Mouse (Mus musculus) liver, adult 2 months (tissue): ENCODE measurements at regions not wholly inside any gene's neighbourhood (a gene's known extent, or its start where the extent isn't known, plus 50 kb on each side); places are given as distances from the start of the nearest gene placed in this dataset.

Experiments
- CTCF ChIP-seq: fragments of 200-500 bp; IDR thresholded peaks from 2 replicates; pipeline ENCODE4 v1.5.1; 2011; ENCODE audit warnings: low read depth, low read length, control low read depth
- POLR2A ChIP-seq: fragments of 200-500 bp; IDR thresholded peaks from 2 replicates; pipeline ENCODE4 v1.6.1; 2011; ENCODE audit warnings: low read length, control low read depth; ENCODE audit not compliant: insufficient read depth; ENCODE audit errors: extremely low read depth

GRCm38 (mm10) chr6:117580951-117581350 lies 260.0 kb upstream of the Zfp637 start:
- TF ChIP-seq CTCF: no peak
- TF ChIP-seq POLR2A: no peak
